Mouse (Mus musculus): ENCODE results near the gene Ccdc14. TPM values are rescaled to one million over a fixed set of nuclear protein-coding genes. Genes with fewer than 3 reads are reported as not detected.
"Not testable (repeated sequence)": the region's sequence is repeated elsewhere in the genome, so short reads cannot be mapped to it uniquely, and the experiment has no call there.

Gene Ccdc14
- polyA plus RNA-seq, 1 experiment from 2014 or later, result 11.2 TPM

DNA sequence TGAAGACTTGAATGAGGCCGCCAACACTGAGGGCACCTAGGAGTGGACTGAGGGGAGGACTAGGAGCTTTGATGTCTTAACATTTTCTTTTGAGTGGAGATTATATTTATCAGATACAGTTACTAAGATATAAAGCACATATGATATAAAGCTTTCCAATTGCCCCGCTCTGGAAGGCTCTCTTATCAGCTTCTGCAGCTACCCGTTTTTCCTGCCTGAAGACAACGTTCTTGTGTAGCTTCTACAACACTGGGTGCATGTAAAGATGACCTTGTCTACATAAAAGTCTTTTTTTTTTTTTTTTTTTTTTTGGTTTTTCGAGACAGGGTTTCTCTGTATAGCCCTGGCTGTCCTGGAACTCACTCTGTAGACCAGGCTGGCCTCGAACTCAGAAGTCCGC is 4.1 kb downstream of the Ccdc14 start:
- Histone ChIP-seq H3K9me3 (ENCODE audit: control insufficient read depth, low read length) (no peaks in the 10 kb centered on the region), H3K27me3 (ENCODE audit: control insufficient read depth, insufficient read depth, low read length) (no peaks in the 10 kb centered on the region), H3K4me2 (ENCODE audit: low read depth, severe bottlenecking) (no peak overlapping the region), H3K27ac (replicated peaks; ENCODE audit: low read depth, low read length) (no peak overlapping the region), H3K4me1 (ENCODE audit: control insufficient read depth, insufficient read depth, low read length) (0 out of 2 replicates have a peak, but pooled peaks cover 4% of the 10 kb centered on the region), H3K36me3 (ENCODE audit: control insufficient read depth, insufficient read depth, low read length) (no peaks in the 10 kb centered on the region), H3K9ac (ENCODE audit: low read length) (no peak overlapping the region), H3K4me3 (ENCODE audit: low read depth, low read length) (no peak overlapping the region)
- DNase-seq (ENCODE audit: low spot score) (no peak), ATAC-seq (ENCODE audit: insufficient number of reproducible peaks, low FRiP score, low TSS enrichment, low read depth) (no peak)
- 96% methylated on average over 6 of the region's 7 CpGs for WGBS

DNA sequence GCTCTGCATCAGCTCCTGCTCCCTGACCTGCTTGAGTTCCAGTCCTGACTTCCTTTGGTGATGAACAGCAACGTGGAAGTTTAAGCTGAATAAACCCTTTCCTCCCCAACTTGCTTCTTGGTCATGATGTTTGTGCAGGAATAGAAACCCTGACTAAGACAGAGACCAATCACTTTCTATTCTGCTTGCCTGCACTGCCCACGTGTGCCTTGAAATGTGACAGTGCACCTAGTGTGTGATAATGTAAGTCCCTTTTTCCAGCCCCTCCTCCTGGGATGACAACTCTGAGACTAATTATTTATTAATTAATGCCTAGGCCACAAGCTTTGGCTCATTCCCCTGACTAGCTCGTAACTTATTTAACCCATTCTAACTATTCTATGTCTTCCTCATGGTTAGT is 8.3 kb downstream of the Ccdc14 start:
- WGBS, result 84% methylated on average over 3 of the region's 3 CpGs
- H3K4me1 ChIP-seq (ENCODE audit: control insufficient read depth, insufficient read depth, low read length), result not testable (repeated sequence)

DNA sequence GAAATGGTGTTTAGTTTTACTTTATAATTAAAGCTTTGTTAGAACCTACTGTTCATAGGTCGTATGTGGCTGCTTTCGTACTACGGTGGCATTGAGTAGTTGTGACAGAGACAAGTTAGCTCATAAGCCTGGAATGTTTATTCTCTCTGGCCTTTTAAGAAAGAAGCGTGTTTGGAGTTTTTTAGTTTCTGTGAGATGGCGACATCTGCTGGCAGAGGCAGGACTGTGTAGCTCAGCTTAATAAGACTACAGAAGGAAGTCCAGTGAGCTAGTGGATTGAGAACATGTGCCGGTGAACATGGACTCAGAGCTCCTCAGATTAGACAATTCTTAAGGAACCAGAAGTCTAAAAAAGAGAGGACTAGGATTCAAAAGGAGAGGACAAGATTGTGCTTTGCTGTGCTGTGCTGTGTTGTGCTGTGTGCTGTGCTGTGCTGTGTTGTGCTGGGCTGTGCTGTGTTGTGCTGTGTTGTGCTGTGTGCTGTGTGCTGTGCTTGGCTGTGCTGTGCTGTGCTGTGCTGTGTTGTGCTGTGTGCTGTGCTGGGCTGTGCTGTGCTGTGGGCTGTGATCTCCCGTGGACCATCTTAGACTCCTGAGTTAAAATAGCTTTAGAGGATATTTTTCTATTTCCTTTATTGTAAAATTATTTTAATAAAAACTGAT is 9.9 kb downstream of the Ccdc14 start:
- DNase-seq (ENCODE audit: low spot score) (peak; percentile 83), ATAC-seq (ENCODE audit: insufficient number of reproducible peaks, low FRiP score, low TSS enrichment, low read depth) (peak; percentile 54; the same call in 1 of the 2 replicates)
- Histone ChIP-seq H3K4me2 (ENCODE audit: low read depth, severe bottlenecking) (no peak overlapping the region), H3K9me3 (ENCODE audit: control insufficient read depth, low read length) (no peaks in the 10 kb centered on the region), H3K9ac (ENCODE audit: low read length) (no peak overlapping the region), H3K27me3 (ENCODE audit: control insufficient read depth, insufficient read depth, low read length) (no peaks in the 10 kb centered on the region), H3K4me1 (ENCODE audit: control insufficient read depth, insufficient read depth, low read length) (no peaks in the 10 kb centered on the region), H3K27ac (replicated peaks; ENCODE audit: low read depth, low read length) (no peak overlapping the region), H3K4me3 (ENCODE audit: low read depth, low read length) (no peak overlapping the region), H3K36me3 (ENCODE audit: control insufficient read depth, insufficient read depth, low read length) (no peaks in the 10 kb centered on the region)
- WGBS, result 32% methylated on average over 7 of the region's 7 CpGs

More for the DNA sequence above, 8.3 kb downstream of the Ccdc14 start:
- not testable (repeated sequence) for H3K4me3 ChIP-seq (ENCODE audit: low read depth, low read length); H3K36me3 ChIP-seq (ENCODE audit: control insufficient read depth, insufficient read depth, low read length); H3K4me2 ChIP-seq (ENCODE audit: low read depth, severe bottlenecking); DNase-seq (ENCODE audit: low spot score); ATAC-seq (ENCODE audit: insufficient number of reproducible peaks, low FRiP score, low TSS enrichment, low read depth); H3K27me3 ChIP-seq (ENCODE audit: control insufficient read depth, insufficient read depth, low read length); H3K9me3 ChIP-seq (ENCODE audit: control insufficient read depth, low read length); H3K9ac ChIP-seq (ENCODE audit: low read length); H3K27ac ChIP-seq (replicated peaks; ENCODE audit: low read depth, low read length)

DNA sequence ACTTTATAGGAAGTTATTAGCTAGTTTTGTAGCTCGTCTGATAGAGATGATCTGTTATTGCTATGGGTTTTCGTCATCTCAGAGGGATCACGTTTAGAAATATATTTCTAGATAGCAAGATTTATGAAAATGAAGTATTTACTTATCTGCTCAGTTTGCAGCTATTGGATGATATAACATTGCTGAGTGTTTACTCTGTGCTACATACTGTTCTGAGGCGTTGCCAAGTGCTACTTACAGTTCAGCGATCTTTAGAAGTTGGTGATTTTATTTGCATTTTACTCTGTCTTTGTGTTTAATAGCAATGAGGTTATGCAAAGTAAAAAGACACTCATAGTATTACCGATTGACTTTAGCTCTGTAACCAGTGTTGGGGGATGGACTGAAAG is 10.4 kb downstream of the Ccdc14 start:
- Histone ChIP-seq H3K4me2 (ENCODE audit: low read depth, severe bottlenecking) (no peak overlapping the region), H3K9ac (ENCODE audit: low read length) (no peak overlapping the region), H3K4me1 (ENCODE audit: control insufficient read depth, insufficient read depth, low read length) (no peaks in the 10 kb centered on the region), H3K36me3 (ENCODE audit: control insufficient read depth, insufficient read depth, low read length) (no peaks in the 10 kb centered on the region; the same call in 1 of the 2 replicates), H3K27me3 (ENCODE audit: control insufficient read depth, insufficient read depth, low read length) (no peaks in the 10 kb centered on the region), H3K4me3 (ENCODE audit: low read depth, low read length) (no peak overlapping the region), H3K9me3 (ENCODE audit: control insufficient read depth, low read length) (no peaks in the 10 kb centered on the region), H3K27ac (replicated peaks; ENCODE audit: low read depth, low read length) (no peak overlapping the region)
- 88% methylated on average over 6 of the region's 6 CpGs for WGBS
- DNase-seq (ENCODE audit: low spot score) (no peak), ATAC-seq (ENCODE audit: insufficient number of reproducible peaks, low FRiP score, low TSS enrichment, low read depth) (no peak)

DNA sequence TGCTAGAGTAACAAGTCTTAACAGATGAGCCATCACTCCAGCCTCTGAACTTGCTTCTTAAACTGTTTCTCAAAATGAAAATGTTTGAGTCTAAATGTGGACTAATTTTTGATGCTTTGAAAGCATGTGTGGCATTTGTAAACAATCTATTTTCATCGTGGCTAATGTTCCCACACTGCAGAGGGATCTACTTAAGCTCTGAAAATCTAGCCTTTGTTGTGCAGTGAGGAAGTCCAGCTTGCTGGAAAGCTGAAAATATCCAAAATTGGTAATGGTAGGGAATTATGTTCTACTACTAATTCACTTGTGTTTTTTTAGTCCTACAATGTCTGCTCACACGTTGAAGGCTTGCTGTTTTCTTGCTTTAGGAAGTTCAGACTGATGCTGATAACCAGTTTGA is 15.6 kb downstream of the Ccdc14 start:
- 92% methylated on average over 2 of the region's 2 CpGs for WGBS
- Histone ChIP-seq H3K36me3 (ENCODE audit: control insufficient read depth, insufficient read depth, low read length) (peaks cover 2% of the 10 kb centered on the region; the same call in 1 of the 2 replicates), H3K27me3 (ENCODE audit: control insufficient read depth, insufficient read depth, low read length) (no peaks in the 10 kb centered on the region), H3K9me3 (ENCODE audit: control insufficient read depth, low read length) (no peaks in the 10 kb centered on the region), H3K27ac (replicated peaks; ENCODE audit: low read depth, low read length) (no peak overlapping the region), H3K9ac (ENCODE audit: low read length) (no peak overlapping the region), H3K4me1 (ENCODE audit: control insufficient read depth, insufficient read depth, low read length) (no peaks in the 10 kb centered on the region), H3K4me2 (ENCODE audit: low read depth, severe bottlenecking) (no peak overlapping the region), H3K4me3 (ENCODE audit: low read depth, low read length) (no peak overlapping the region)
- DNase-seq (ENCODE audit: low spot score), result no peak
- no peak for ATAC-seq (ENCODE audit: insufficient number of reproducible peaks, low FRiP score, low TSS enrichment, low read depth)

DNA sequence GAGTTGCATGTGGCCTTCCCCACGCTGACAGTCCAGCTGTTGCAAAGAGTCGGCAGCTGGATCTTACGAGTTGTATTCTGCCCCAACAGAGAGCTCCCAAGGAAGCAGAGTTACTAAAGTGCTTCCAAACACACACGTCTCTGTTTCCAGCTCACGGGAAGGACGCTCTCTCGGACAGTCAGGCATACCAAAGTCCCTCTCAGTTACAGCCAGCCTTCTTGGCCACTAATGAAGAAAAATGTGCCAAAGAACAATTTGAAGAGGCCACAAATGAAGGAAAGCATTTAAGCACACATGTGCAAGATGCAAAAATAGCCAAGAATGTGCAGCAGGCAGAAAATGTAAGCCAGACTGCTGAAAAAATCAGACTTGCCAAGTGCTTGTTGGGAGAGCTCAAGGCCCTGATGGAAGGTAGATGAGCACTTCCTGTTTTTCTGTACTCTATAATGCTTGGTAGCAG is 16.1 kb downstream of the Ccdc14 start:
- Histone ChIP-seq H3K9ac (ENCODE audit: low read length) (no peak overlapping the region), H3K27ac (replicated peaks; ENCODE audit: low read depth, low read length) (no peak overlapping the region), H3K4me1 (ENCODE audit: control insufficient read depth, insufficient read depth, low read length) (no peaks in the 10 kb centered on the region), H3K27me3 (ENCODE audit: control insufficient read depth, insufficient read depth, low read length) (no peaks in the 10 kb centered on the region), H3K4me3 (ENCODE audit: low read depth, low read length) (no peak overlapping the region), H3K4me2 (ENCODE audit: low read depth, severe bottlenecking) (no peak overlapping the region), H3K36me3 (ENCODE audit: control insufficient read depth, insufficient read depth, low read length) (peaks cover 2% of the 10 kb centered on the region; the same call in 1 of the 2 replicates), H3K9me3 (ENCODE audit: control insufficient read depth, low read length) (no peaks in the 10 kb centered on the region)
- DNase-seq (ENCODE audit: low spot score) (no peak), ATAC-seq (ENCODE audit: insufficient number of reproducible peaks, low FRiP score, low TSS enrichment, low read depth) (no peak)
- 93% methylated on average over 7 of the region's 7 CpGs for WGBS

DNA sequence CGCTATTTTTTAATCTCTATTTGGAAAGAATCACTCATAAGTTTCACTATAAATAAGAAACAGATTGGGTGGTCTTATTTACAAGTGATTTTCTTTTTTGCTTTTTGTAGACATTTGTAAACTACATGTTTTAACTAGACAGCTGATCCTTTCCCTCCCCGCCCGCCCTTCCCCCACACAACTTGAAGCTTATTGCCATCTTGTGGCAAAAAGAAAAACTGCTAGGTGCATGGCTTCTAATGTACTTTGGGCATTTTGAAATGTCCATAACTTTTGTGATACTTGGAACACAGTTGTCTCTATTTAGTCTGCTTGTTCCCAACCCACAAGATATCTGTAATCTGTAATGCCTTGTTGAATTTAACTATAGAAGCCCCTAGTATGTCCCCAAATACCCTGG is 21.1 kb downstream of the Ccdc14 start:
- H3K27me3 ChIP-seq (ENCODE audit: control insufficient read depth, insufficient read depth, low read length), result no peaks in the 10 kb centered on the region
- H3K9ac ChIP-seq (ENCODE audit: low read length), result no peak overlapping the region
- ATAC-seq (ENCODE audit: insufficient number of reproducible peaks, low FRiP score, low TSS enrichment, low read depth) (no peak), DNase-seq (ENCODE audit: low spot score) (no peak)
- no peaks in the 10 kb centered on the region for H3K4me1 ChIP-seq (ENCODE audit: control insufficient read depth, insufficient read depth, low read length)
- H3K27ac ChIP-seq (replicated peaks; ENCODE audit: low read depth, low read length), result no peak overlapping the region
- H3K36me3 ChIP-seq (ENCODE audit: control insufficient read depth, insufficient read depth, low read length), result peaks cover 4% of the 10 kb centered on the region; the same call in 1 of the 2 replicates
- no peak overlapping the region for H3K4me3 ChIP-seq (ENCODE audit: low read depth, low read length)
- H3K4me2 ChIP-seq (ENCODE audit: low read depth, severe bottlenecking), result no peak overlapping the region
- no peaks in the 10 kb centered on the region for H3K9me3 ChIP-seq (ENCODE audit: control insufficient read depth, low read length)
- WGBS, result 80% methylated on average over 3 of the region's 3 CpGs

DNA sequence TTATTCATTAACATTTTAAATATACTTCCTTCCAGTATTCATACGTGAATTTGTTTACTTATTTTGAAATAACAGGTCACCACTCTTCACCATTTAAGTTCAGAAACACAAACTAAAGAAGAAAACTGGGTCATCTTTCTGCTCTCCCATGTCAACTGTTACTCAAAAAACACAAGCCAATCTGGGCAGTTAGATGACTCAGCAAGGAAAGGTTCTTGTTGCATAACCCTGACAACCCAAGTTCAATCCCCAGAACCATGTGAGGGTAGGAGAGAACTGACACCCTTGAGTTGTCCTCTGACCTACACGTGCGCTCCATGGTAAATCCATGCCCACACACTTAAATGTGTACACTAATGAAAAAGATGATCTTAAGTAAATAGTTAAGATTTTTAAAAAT is 34.7 kb downstream of the Ccdc14 start:
- Histone ChIP-seq H3K36me3 (ENCODE audit: control insufficient read depth, insufficient read depth, low read length) (no peaks in the 10 kb centered on the region), H3K4me3 (ENCODE audit: low read depth, low read length) (no peak overlapping the region), H3K4me1 (ENCODE audit: control insufficient read depth, insufficient read depth, low read length) (no peaks in the 10 kb centered on the region), H3K4me2 (ENCODE audit: low read depth, severe bottlenecking) (no peak overlapping the region), H3K9ac (ENCODE audit: low read length) (no peak overlapping the region), H3K27ac (replicated peaks; ENCODE audit: low read depth, low read length) (no peak overlapping the region), H3K9me3 (ENCODE audit: control insufficient read depth, low read length) (no peaks in the 10 kb centered on the region), H3K27me3 (ENCODE audit: control insufficient read depth, insufficient read depth, low read length) (no peaks in the 10 kb centered on the region)
- DNase-seq (ENCODE audit: low spot score), result no peak
- ATAC-seq (ENCODE audit: insufficient number of reproducible peaks, low FRiP score, low TSS enrichment, low read depth), result no peak
- 94% methylated on average over 3 of the region's 3 CpGs for WGBS

DNA sequence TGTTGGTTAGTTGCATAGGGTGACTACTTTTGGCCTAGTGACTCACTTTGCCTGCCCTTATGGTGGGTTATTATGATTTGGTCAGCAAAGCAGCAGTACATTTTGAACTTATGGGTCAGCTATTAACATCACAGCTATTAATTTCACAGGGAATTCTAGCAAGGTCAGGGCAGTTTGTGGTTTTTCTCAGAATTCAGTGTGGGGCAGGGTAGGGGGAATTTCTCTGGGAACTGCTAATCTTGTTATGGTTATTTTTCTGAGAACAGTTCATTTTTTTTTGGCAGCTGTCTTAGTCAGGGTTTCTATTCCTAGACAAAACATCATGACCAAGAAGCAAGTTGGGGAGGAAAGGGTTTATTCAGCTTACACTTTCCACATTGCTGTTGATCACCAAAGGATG is 38.2 kb downstream of the Ccdc14 start:
- H3K9me3 ChIP-seq (ENCODE audit: control insufficient read depth, low read length), result not testable (repeated sequence)

More for the DNA sequence above, 38.2 kb downstream of the Ccdc14 start:
- H3K36me3 ChIP-seq (ENCODE audit: control insufficient read depth, insufficient read depth, low read length); H3K4me3 ChIP-seq (ENCODE audit: low read depth, low read length); H3K4me1 ChIP-seq (ENCODE audit: control insufficient read depth, insufficient read depth, low read length); H3K27me3 ChIP-seq (ENCODE audit: control insufficient read depth, insufficient read depth, low read length); H3K4me2 ChIP-seq (ENCODE audit: low read depth, severe bottlenecking); DNase-seq (ENCODE audit: low spot score); H3K9ac ChIP-seq (ENCODE audit: low read length); H3K27ac ChIP-seq (replicated peaks; ENCODE audit: low read depth, low read length); ATAC-seq (ENCODE audit: insufficient number of reproducible peaks, low FRiP score, low TSS enrichment, low read depth): not testable (repeated sequence)

Data from limb, embryonic 11.5 days (tissue).